Mouse (Mus musculus) embryonic facial prominence, embryonic 12.5 days (tissue): ENCODE results near the gene Htr3a. TPM values are rescaled to one million over a fixed set of nuclear protein-coding genes. Genes with fewer than 3 reads are reported as not detected.

Source experiments
- ATAC-seq: fragments of 200-750 bp; cut with Nextera tagmentation; 2 replicates; pipeline ENCODE4 v1.8.0; 2017; ENCODE audit not compliant: insufficient number of reproducible peaks, insufficient read depth, low FRiP score, low TSS enrichment
- H3K27ac ChIP-seq: fragments of 300-500 bp; sonication (generic); 2 replicates; pipeline ENCODE4 v1.5.1; 2016; ENCODE audit warnings: mild to moderate bottlenecking
- H3K27me3 ChIP-seq: fragments of 300-500 bp; sonication (generic); 2 replicates; pipeline ENCODE4 v1.6.1; 2016; ENCODE audit warnings: mild to moderate bottlenecking, moderate library complexity
- H3K36me3 ChIP-seq: fragments of 300-500 bp; sonication (generic); 2 replicates; pipeline ENCODE4 v1.6.1; 2016; ENCODE audit warnings: mild to moderate bottlenecking
- H3K4me1 ChIP-seq: fragments of 300-500 bp; sonication (generic); 2 replicates; pipeline ENCODE4 v1.6.1; 2016
- H3K4me2 ChIP-seq: fragments of 300-500 bp; sonication (generic); replicated peaks from 2 replicates; pipeline ENCODE4 v1.6.1; 2016; ENCODE audit warnings: mild to moderate bottlenecking, moderate library complexity
- H3K4me3 ChIP-seq: fragments of 300-500 bp; sonication (generic); 2 replicates; pipeline ENCODE4 v1.5.1; 2016; ENCODE audit warnings: mild to moderate bottlenecking
- H3K9ac ChIP-seq: fragments of 300-500 bp; sonication (generic); 2 replicates; pipeline ENCODE4 v1.6.1; 2016; ENCODE audit warnings: mild to moderate bottlenecking, moderate library complexity
- H3K9me3 ChIP-seq: fragments of 300-500 bp; sonication (generic); 2 replicates; pipeline ENCODE4 v1.6.1; 2016; ENCODE audit warnings: mild to moderate bottlenecking, moderate library complexity
- WGBS: fragments of 180-500 bp; shearing (Covaris S2); methylation state at CpG from one replicate; pipeline ENCODE4 v1.1.7; 2016; 5-methylcytosine and 5-hydroxymethylcytosine counted together
- polyA plus RNA-seq: library from polyadenylated mRNA; unstranded; fragments of >200 nt; fragmentation: Nextera tagmentation; extraction: Ambion mirVana; gene quantifications from 2 replicates; pipeline ENCODE4 v1.2.1, GENCODE M21; 2016

Htr3a gene
- 1.8 and 2.1 TPM in 2 replicates for polyA plus RNA-seq

GRCm38 (mm10) chr9:48910885-48911537 is at the start of gene Htr3a:
TSS of gene Htr3a (minus strand) at chr9:48911099.
- Histone ChIP-seq H3K27me3 (no peaks in the 10 kb centered on the region), H3K4me3 (no peak within 1 kb of the TSS)

GRCm38 (mm10) chr9:48947565-48947964 is 36.7 kb upstream of the Htr3a start:
- Histone ChIP-seq H3K36me3 (no peaks in the 10 kb centered on the region), H3K4me1 (no peaks in the 10 kb centered on the region), H3K27ac (no peak overlapping the region), H3K27me3 (no peaks in the 10 kb centered on the region), H3K4me2 (no peak overlapping the region), H3K9me3 (no peaks in the 10 kb centered on the region), H3K4me3 (no peak overlapping the region), H3K9ac (no peak overlapping the region)
- no peak for ATAC-seq
- 86% methylated on average over 4 of the region's 4 CpGs for WGBS

More at GRCm38 (mm10) chr9:48910885-48911537, at the start of gene Htr3a:
- no peaks in the 10 kb centered on the region for H3K36me3 ChIP-seq
- H3K9ac ChIP-seq, result no peak within 1 kb of the TSS
- peak; percentile 73; the same call in 1 of the 2 replicates for ATAC-seq
- peaks cover 17% of the 10 kb centered on the region for H3K4me1 ChIP-seq
- peak within 1 kb of the TSS; percentile 39 for H3K4me2 ChIP-seq
- H3K9me3 ChIP-seq, result no peaks in the 10 kb centered on the region
- WGBS, result 2% methylated on average over 9 of the region's 9 CpGs
- 0 out of 2 replicates have a peak within 1 kb of the TSS, but pooled peaks have one; percentile 20 for H3K27ac ChIP-seq

- H3K36me3 ChIP-seq, result no peaks in the 10 kb centered on the region
- ATAC-seq, result no peak
- H3K27ac ChIP-seq, result no peak overlapping the region
- H3K4me3 ChIP-seq, result no peak overlapping the region
- no peaks in the 10 kb centered on the region for H3K4me1 ChIP-seq
- H3K9me3 ChIP-seq, result no peaks in the 10 kb centered on the region
- H3K27me3 ChIP-seq, result no peaks in the 10 kb centered on the region
- no peak overlapping the region for H3K9ac ChIP-seq
- H3K4me2 ChIP-seq, result no peak overlapping the region
- 92% methylated on average over 1 of the region's 1 CpGs for WGBS
Observed at GRCm38 (mm10) chr9:48942349-48942748, 31.4 kb upstream of the Htr3a start.

- Histone ChIP-seq H3K4me2 (no peak overlapping the region), H3K27ac (no peak overlapping the region), H3K9me3 (no peaks in the 10 kb centered on the region), H3K36me3 (no peaks in the 10 kb centered on the region), H3K4me1 (no peaks in the 10 kb centered on the region), H3K4me3 (no peak overlapping the region), H3K9ac (no peak overlapping the region), H3K27me3 (peaks cover 4% of the 10 kb centered on the region; the same call in 1 of the 2 replicates)
- no peak for ATAC-seq
- 80% methylated on average over 5 of the region's 5 CpGs for WGBS
Observed at GRCm38 (mm10) chr9:48929436-48929835, 18.5 kb upstream of the Htr3a start.

GRCm38 (mm10) chr9:48928781-48929180 is 17.9 kb upstream of the Htr3a start:
- H3K36me3 ChIP-seq, result no peaks in the 10 kb centered on the region
- no peaks in the 10 kb centered on the region for H3K9me3 ChIP-seq
- no peak overlapping the region for H3K4me3 ChIP-seq
- no peak for ATAC-seq
- no peak overlapping the region for H3K4me2 ChIP-seq
- 65% methylated on average over 3 of the region's 3 CpGs for WGBS
- no peaks in the 10 kb centered on the region for H3K4me1 ChIP-seq
- no peak overlapping the region for H3K9ac ChIP-seq
- no peak overlapping the region for H3K27ac ChIP-seq
- peaks cover 4% of the 10 kb centered on the region; the same call in 1 of the 2 replicates for H3K27me3 ChIP-seq

- Histone ChIP-seq H3K36me3 (no peaks in the 10 kb centered on the region), H3K4me3 (no peak overlapping the region), H3K27ac (no peak overlapping the region), H3K9ac (no peak overlapping the region), H3K27me3 (no peaks in the 10 kb centered on the region), H3K4me2 (no peak overlapping the region), H3K9me3 (no peaks in the 10 kb centered on the region), H3K4me1 (peaks cover 9% of the 10 kb centered on the region; the same call in 1 of the 2 replicates)
- ATAC-seq, result no peak
- WGBS, result 59% methylated on average over 18 of the region's 18 CpGs
Observed at GRCm38 (mm10) chr9:48916011-48916788, 5.3 kb upstream of the Htr3a start.

GRCm38 (mm10) chr9:48904421-48904820 is 6.5 kb downstream of the Htr3a start:
- 80% methylated on average over 5 of the region's 5 CpGs for WGBS
- no peak for ATAC-seq

GRCm38 (mm10) chr9:48903766-48904165 is 7.1 kb downstream of the Htr3a start:
- ATAC-seq, result no peak
- Histone ChIP-seq H3K9ac (no peak overlapping the region), H3K9me3 (no peaks in the 10 kb centered on the region), H3K4me3 (no peak overlapping the region), H3K4me2 (no peak overlapping the region), H3K4me1 (no peaks in the 10 kb centered on the region), H3K36me3 (no peaks in the 10 kb centered on the region), H3K27me3 (no peaks in the 10 kb centered on the region), H3K27ac (no peak overlapping the region)
- 70% methylated on average over 2 of the region's 2 CpGs for WGBS

More at GRCm38 (mm10) chr9:48904421-48904820, 6.5 kb downstream of the Htr3a start:
- H3K4me2 ChIP-seq, result no peak overlapping the region
- no peak overlapping the region for H3K9ac ChIP-seq
- no peaks in the 10 kb centered on the region for H3K27me3 ChIP-seq
- H3K27ac ChIP-seq, result no peak overlapping the region
- H3K36me3 ChIP-seq, result no peaks in the 10 kb centered on the region
- H3K4me1 ChIP-seq, result no peaks in the 10 kb centered on the region
- H3K4me3 ChIP-seq, result no peak overlapping the region
- no peaks in the 10 kb centered on the region for H3K9me3 ChIP-seq

- Histone ChIP-seq H3K36me3 (no peaks in the 10 kb centered on the region), H3K9me3 (no peaks in the 10 kb centered on the region), H3K4me1 (peaks cover 12% of the 10 kb centered on the region), H3K27ac (no peak overlapping the region), H3K27me3 (peaks cover 7% of the 10 kb centered on the region; the same call in 1 of the 2 replicates), H3K4me2 (no peak overlapping the region), H3K9ac (no peak overlapping the region), H3K4me3 (no peak overlapping the region)
- 24% methylated on average over 8 of the region's 8 CpGs for WGBS
- no peak for ATAC-seq
Observed at GRCm38 (mm10) chr9:48898551-48898950, 12.3 kb downstream of the Htr3a start.

- peak overlapping the region; percentile 47; the same call in 1 of the 2 replicates for H3K27ac ChIP-seq
- no peaks in the 10 kb centered on the region for H3K36me3 ChIP-seq
- H3K4me1 ChIP-seq, result peaks cover 12% of the 10 kb centered on the region
- H3K27me3 ChIP-seq, result peaks cover 11% of the 10 kb centered on the region; the same call in 1 of the 2 replicates
- H3K4me3 ChIP-seq, result no peak overlapping the region
- H3K4me2 ChIP-seq, result peak overlapping the region; percentile 38
- no peak overlapping the region for H3K9ac ChIP-seq
- no peak for ATAC-seq
- 8% methylated on average over 18 of the region's 18 CpGs for WGBS
- no peaks in the 10 kb centered on the region for H3K9me3 ChIP-seq
Observed at GRCm38 (mm10) chr9:48895819-48896536, 14.9 kb downstream of the Htr3a start.

GRCm38 (mm10) chr9:48894755-48895154 is 16.1 kb downstream of the Htr3a start:
- Histone ChIP-seq H3K36me3 (no peaks in the 10 kb centered on the region), H3K27me3 (peaks cover 11% of the 10 kb centered on the region; the same call in 1 of the 2 replicates), H3K4me2 (no peak overlapping the region), H3K4me3 (no peak overlapping the region), H3K4me1 (peaks cover 12% of the 10 kb centered on the region), H3K9ac (no peak overlapping the region), H3K9me3 (no peaks in the 10 kb centered on the region), H3K27ac (no peak overlapping the region)
- 63% methylated on average over 6 of the region's 6 CpGs for WGBS
- ATAC-seq, result no peak
